Mouse (Mus musculus) kidney, embryonic 14.5 days (tissue): Measurements from ENCODE around the gene Pax2. TPM values are rescaled to one million over a fixed set of nuclear protein-coding genes. Genes with fewer than 3 reads are reported as not detected.

ENCODE experiments used
- ATAC-seq: fragments of 200-750 bp; cut with Nextera tagmentation; 2 replicates; pipeline ENCODE4 v1.8.0; 2017; ENCODE audit warnings: moderate number of reproducible peaks, mild to moderate bottlenecking, moderate TSS enrichment, moderate library complexity; ENCODE audit not compliant: low FRiP score, low TSS enrichment
- H3K27ac ChIP-seq: fragments of 300-500 bp; sonication (generic); 2 replicates; pipeline ENCODE4 v1.5.1; 2014; ENCODE audit warnings: low read depth, mild to moderate bottlenecking, low read length, moderate library complexity, mixed read lengths
- H3K27me3 ChIP-seq: fragments of 300-500 bp; sonication (generic); 2 replicates; pipeline ENCODE4 v1.6.1; 2014; ENCODE audit warnings: mild to moderate bottlenecking, low read length; ENCODE audit not compliant: control insufficient read depth, insufficient read depth
- H3K36me3 ChIP-seq: fragments of 300-500 bp; sonication (generic); 2 replicates; pipeline ENCODE4 v1.6.1; 2014; ENCODE audit warnings: low read length, mixed read lengths; ENCODE audit not compliant: control insufficient read depth, insufficient read depth
- H3K4me1 ChIP-seq: fragments of 300-500 bp; sonication (generic); 2 replicates; pipeline ENCODE4 v1.6.1; 2014; ENCODE audit warnings: low read length, mixed read lengths; ENCODE audit not compliant: control insufficient read depth, insufficient read depth
- H3K4me2 ChIP-seq: fragments of 300-500 bp; sonication (generic); replicated peaks from 2 replicates; pipeline ENCODE4 v1.6.1; 2014; ENCODE audit warnings: low read depth, mild to moderate bottlenecking, low read length
- H3K4me3 ChIP-seq: fragments of 300-500 bp; sonication (generic); 2 replicates; pipeline ENCODE4 v1.5.1; 2014; ENCODE audit warnings: mild to moderate bottlenecking, low read length
- H3K9ac ChIP-seq: fragments of 300-500 bp; sonication (generic); 2 replicates; pipeline ENCODE4 v1.6.1; 2014; ENCODE audit warnings: low read depth, mild to moderate bottlenecking, low read length, moderate library complexity
- H3K9me3 ChIP-seq: fragments of 300-500 bp; sonication (generic); 2 replicates; pipeline ENCODE4 v1.6.1; 2016; ENCODE audit warnings: low read length; ENCODE audit not compliant: control insufficient read depth
- WGBS: fragments of 180-500 bp; shearing (Covaris S2); extraction: QIAGEN DNeasy Blood & Tissue Kit; methylation state at CpG from one replicate; pipeline ENCODE4 v1.1.7; 2014; 5-methylcytosine and 5-hydroxymethylcytosine counted together
- polyA plus RNA-seq: library from polyadenylated mRNA; unstranded; fragments of >200 nt; fragmentation: Nextera tagmentation; extraction: Ambion mirVana; gene quantifications from 2 replicates; pipeline ENCODE4 v1.2.1, GENCODE M21; 2014

The Pax2 gene
- polyA plus RNA-seq, 1 experiment from 2014 or later, result 55.9 TPM

DNA sequence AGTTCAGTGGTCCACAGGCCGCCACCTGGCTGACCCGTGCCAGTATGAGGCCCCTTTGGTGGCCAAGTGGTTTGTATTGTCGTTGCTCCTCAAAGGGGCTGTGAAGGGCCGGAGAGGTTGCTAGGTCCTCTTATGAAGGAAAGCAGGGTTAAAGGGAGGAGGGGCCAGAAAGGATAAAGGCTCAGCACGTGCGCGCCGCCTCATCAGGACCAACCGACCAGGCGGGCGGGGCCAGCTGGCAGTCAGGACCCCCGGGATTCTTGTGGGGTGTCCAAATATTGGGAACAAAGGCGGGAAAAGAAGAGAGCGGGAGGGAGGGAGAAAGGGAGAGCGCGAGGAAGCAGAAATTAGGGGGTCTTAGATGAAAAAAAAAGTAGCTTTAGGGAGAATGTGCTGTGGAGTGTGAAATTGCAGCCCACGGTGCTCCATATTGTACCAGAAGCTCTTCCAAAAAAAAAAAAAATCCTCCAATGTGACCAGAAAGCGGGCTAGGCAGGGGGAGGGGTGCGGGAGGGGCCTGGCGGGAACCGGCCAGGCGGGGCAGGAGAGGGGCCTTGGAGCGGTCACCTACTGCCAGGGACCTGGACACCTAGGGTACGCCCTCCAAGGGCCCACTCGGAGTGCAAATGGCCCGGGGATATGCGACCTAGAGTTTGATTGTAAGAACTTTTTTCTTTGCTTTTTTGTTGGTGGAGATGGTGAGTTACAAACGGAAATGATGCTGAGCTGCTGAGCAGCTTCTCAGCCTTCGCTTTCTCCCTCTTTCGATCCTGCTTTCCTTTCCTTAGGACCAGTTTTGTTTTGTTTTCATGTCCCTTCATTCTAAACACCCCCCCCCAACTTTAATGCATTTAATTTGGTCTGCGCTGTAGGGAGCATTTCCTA is 3.5 kb upstream of the Pax2 start:
- 2% methylated on average over 31 of the region's 31 CpGs for WGBS

DNA sequence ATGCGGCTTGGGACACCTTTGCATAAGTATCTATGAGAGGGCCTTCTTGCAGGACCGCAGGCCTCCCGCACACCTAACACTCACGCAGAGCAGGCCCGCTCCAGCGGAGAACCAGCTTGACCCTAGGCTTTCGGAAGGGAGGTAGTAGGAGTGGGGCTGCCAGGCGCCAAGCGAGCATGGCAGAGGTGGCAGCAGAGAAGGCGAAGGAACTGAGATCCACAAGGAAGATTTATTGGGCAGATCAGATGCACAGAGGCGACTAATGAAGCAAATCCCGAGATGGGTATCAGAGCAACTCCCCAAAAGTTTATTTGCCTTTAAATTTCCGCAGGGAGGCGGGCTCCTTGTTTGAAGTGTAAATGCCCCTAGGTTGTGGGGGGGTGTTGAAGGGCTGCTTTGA is 2.5 kb upstream of the Pax2 start:
- H3K4me2 ChIP-seq, result peak overlapping the region; percentile 69
- H3K4me1 ChIP-seq, result peaks cover 8% of the 10 kb centered on the region; the same call in 1 of the 2 replicates
- H3K27ac ChIP-seq, result peak overlapping the region; percentile 97

More for the DNA sequence above, 3.5 kb upstream of the Pax2 start:
- Histone ChIP-seq H3K9ac (peak overlapping the region; percentile 87), H3K9me3 (no peaks in the 10 kb centered on the region), H3K27me3 (peaks cover 66% of the 10 kb centered on the region), H3K36me3 (no peaks in the 10 kb centered on the region), H3K4me1 (peaks cover 8% of the 10 kb centered on the region; the same call in 1 of the 2 replicates), H3K4me3 (peak overlapping the region; percentile 57), H3K4me2 (peak overlapping the region; percentile 69), H3K27ac (peak overlapping the region; percentile 97)
- no peak for ATAC-seq

DNA sequence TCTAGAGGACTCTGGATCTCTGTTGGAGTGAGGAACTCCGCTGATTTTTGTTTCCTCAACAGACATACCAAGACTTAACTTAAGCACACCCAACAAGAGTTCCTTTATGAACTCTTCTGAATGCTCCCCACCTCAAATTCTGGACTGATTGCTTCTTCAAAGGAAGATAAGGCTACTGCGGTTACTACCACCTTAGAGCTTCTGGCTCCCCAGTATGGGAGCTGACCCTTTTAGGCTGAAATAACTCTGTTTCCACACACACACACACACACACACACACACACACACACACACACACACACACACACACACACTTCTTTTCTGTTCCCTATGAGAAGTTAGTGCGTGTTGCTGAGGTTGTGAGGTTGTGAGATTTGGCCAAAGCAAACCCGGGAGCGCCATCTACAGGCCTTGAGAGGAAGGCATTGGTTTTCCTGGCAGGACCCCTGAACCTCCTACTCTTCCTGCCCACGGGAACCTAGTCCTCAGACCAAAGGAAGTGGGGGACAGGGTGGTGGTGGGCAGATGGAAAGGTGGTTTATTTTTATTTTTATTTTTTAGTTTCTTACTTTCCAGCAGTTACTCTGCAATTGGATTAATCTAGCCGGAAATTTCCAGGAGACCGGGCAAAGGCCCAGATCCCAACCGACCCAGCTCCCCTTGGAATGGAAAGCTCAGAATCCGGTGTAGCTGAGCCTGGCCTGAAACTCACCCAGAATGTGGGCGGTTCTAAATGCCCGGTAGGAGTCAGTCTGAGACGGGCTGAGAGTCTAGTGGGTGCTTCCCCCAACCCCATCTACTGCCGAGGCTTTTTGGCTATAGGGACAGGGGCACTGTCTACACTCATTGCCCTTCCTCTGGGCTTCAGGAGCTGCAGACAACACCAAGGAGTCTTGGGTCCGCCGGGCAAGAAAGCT is 1.1 kb upstream of the Pax2 start:
- Histone ChIP-seq H3K36me3 (peaks cover 8% of the 10 kb centered on the region; the same call in 1 of the 2 replicates), H3K9ac (peak overlapping the region; percentile 94), H3K9me3 (no peaks in the 10 kb centered on the region), H3K27me3 (peaks cover 66% of the 10 kb centered on the region), H3K27ac (peak overlapping the region; percentile 99), H3K4me3 (peak overlapping the region; percentile 71), H3K4me1 (peaks cover 8% of the 10 kb centered on the region; the same call in 1 of the 2 replicates), H3K4me2 (peak overlapping the region; percentile 69)
- under 1% methylated on average over 16 of the region's 16 CpGs for WGBS
- no peak for ATAC-seq

More for the DNA sequence above, 2.5 kb upstream of the Pax2 start:
- peak overlapping the region; percentile 87; the same call in 1 of the 2 replicates for H3K9ac ChIP-seq
- no peaks in the 10 kb centered on the region for H3K36me3 ChIP-seq
- H3K4me3 ChIP-seq, result peak overlapping the region; percentile 57
- WGBS, result 1% methylated on average over 14 of the region's 14 CpGs
- no peaks in the 10 kb centered on the region for H3K9me3 ChIP-seq
- peak; percentile 34 for ATAC-seq
- H3K27me3 ChIP-seq, result peaks cover 67% of the 10 kb centered on the region

DNA sequence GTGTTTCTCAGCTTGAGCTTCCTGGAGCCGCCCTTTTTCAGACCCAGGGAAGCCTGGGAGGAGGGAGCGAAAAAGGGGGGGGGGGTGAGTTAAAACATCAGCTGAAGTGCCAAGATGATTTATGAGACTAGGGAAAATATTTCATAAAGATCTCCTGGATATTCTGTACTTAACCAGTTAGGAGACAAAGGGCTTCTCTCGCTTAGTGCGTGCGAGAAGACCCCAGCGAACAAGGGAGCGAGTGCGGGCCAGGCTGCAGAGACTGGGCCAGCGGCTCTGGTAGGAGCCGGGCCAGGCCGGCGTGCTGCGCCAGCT is 510 bp upstream of the Pax2 start:
- Histone ChIP-seq H3K27me3 (peaks cover 68% of the 10 kb centered on the region), H3K27ac (peak overlapping the region; percentile 99), H3K4me1 (peaks cover 8% of the 10 kb centered on the region; the same call in 1 of the 2 replicates), H3K9ac (peak overlapping the region; percentile 94), H3K9me3 (no peaks in the 10 kb centered on the region), H3K4me2 (peak overlapping the region; percentile 47), H3K36me3 (peaks cover 14% of the 10 kb centered on the region; the same call in 1 of the 2 replicates), H3K4me3 (peak overlapping the region; percentile 71)
- no peak for ATAC-seq
- WGBS, result under 1% methylated on average over 13 of the region's 13 CpGs

DNA sequence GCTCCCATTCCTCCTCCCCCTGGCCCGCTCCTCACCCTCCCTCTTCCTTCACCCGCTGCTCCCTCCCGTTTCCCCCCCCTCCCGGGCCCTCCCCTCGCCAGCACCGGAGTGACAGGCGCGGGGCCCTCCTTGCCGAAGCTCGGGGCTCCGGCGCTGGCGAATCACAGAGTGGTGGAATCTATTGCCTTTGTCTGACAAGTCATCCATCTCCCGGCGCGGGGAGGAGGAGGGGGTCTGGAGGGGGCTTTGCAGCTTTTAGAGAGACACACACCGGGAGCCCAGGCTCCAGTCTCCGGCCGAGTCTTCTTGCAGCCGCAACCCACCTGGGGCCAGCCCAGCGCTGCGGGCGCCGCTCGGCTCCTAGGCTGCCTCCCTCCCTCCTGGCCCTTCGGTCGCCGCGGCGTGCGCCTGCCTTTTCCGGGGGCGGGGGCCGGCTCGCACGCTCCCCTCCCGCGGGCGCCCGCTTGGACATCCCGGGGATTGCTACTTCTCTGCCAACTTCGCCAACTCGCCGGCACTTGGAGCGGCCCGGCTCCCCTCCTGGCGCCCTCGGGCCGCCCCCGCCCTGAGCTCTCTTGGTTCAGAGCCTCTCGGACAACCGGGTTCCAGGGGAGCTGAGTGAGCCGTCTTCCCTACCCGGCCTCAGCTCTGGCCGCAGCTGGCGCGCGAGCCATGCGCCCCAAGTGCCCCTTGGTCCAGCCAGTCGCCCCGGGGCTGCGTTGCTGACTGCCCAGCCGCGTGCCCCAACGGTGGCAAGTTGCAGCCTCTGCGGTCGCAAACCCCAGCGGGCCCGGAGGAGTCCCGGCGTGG is 781 bp downstream of the Pax2 start:
- H3K9ac ChIP-seq, result peak overlapping the region; percentile 94
- peaks cover 5% of the 10 kb centered on the region; the same call in 1 of the 2 replicates for H3K4me1 ChIP-seq
- peaks cover 67% of the 10 kb centered on the region for H3K27me3 ChIP-seq
- WGBS, result under 1% methylated on average over 58 of the region's 71 CpGs
- peak; percentile 87 for ATAC-seq
- H3K4me3 ChIP-seq, result peak overlapping the region; percentile 71
- peaks cover 25% of the 10 kb centered on the region for H3K36me3 ChIP-seq
- peak overlapping the region; percentile 99 for H3K27ac ChIP-seq
- H3K9me3 ChIP-seq, result no peaks in the 10 kb centered on the region
- peak overlapping the region; percentile 47 for H3K4me2 ChIP-seq

DNA sequence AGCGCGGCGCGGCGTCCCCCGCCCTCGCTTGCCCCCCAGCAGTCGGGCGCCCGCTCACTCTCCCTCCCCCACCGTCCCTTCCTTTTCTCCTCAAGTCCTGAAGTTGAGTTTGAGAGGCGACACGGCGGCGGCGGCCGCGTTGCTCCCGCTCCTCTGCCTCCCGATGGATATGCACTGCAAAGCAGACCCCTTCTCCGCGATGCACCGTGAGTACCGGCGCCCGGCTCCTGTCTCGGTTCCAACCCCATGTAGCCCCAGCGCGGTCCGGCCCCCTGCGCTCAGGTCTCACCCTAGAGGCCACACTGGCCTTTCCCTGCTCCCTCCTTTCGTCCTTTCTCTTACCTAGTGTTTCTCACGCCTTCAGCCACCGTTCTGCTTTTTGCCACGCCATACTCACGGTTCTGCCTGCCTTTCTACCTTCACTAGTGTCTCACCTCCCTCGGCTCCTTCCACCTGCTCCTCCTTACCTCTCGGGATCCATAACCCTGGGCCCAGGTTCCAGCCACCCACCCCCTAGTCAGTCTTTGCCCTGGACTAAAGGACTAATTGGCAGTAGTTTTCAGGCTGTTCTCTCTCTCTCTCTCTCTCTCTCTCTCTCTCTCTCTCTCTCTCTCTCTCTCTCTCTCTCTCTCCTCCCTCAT is 1.5 kb downstream of the Pax2 start:
- H3K27me3 ChIP-seq, result peaks cover 63% of the 10 kb centered on the region
- H3K4me3 ChIP-seq, result peak overlapping the region; percentile 71
- H3K27ac ChIP-seq, result peak overlapping the region; percentile 99
- H3K9ac ChIP-seq, result peak overlapping the region; percentile 94
- ATAC-seq, result no peak
- peaks cover 33% of the 10 kb centered on the region for H3K36me3 ChIP-seq
- under 1% methylated on average over 36 of the region's 38 CpGs for WGBS
- no peaks in the 10 kb centered on the region for H3K9me3 ChIP-seq
- H3K4me2 ChIP-seq, result peak overlapping the region; percentile 47
- peaks cover 5% of the 10 kb centered on the region; the same call in 1 of the 2 replicates for H3K4me1 ChIP-seq

DNA sequence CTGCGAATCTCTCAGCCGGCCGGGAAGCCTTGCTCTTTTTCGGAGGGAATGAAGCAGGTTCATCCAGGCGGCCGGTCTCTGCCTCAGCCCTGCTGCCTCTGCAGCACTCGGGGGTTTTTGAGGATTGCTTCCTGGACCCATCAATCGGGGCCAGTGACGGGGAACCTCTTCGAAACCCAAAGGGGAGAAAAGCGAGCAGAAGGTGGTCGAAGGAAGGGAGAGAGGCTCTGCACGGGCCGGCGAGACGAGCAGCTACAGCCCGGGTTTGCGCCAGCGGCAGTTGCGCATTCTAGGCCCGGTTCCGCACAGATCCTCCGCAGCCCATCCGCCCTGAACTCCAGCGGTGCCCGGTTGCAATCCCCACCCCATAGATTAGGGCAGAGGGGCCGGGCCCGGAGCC is 3.0 kb downstream of the Pax2 start:
- no peak for ATAC-seq
- 2% methylated on average over 28 of the region's 28 CpGs for WGBS
- H3K9ac ChIP-seq, result peak overlapping the region; percentile 94
- H3K27me3 ChIP-seq, result peaks cover 57% of the 10 kb centered on the region
- H3K36me3 ChIP-seq, result peaks cover 40% of the 10 kb centered on the region
- H3K4me3 ChIP-seq, result peak overlapping the region; percentile 71
- H3K4me2 ChIP-seq, result peak overlapping the region; percentile 66
- H3K9me3 ChIP-seq, result no peaks in the 10 kb centered on the region
- H3K4me1 ChIP-seq, result peaks cover 11% of the 10 kb centered on the region; the same call in 1 of the 2 replicates
- peak overlapping the region; percentile 24 for H3K27ac ChIP-seq
